Mouse (Mus musculus): ENCODE data around the gene Aff3. TPM values are rescaled to one million over a fixed set of nuclear protein-coding genes. Genes with fewer than 3 reads are reported as not detected.

Aff3 gene
- total and polyA plus RNA-seq, 2 experiments from 2014 or later, result 1.1 to 1.9 TPM

DNA sequence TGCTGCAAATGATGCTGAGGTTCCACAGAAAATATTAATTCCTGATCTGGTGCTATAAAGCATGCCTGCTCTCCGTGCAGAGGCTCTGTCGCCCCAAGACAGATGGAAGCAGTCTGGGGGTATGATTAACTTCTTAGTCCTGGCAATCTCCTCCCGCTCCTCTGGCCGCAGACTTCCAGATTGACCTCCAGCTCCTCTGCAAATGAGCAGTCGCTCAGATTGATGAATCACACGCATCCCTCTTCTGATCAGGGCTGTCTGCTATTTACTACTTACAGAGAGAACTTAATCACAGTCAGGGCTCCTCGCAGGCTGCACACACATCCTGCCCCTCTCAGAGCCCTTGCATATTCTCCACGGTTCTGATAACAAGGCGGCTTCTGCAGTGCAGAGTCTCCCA, 416.7 kb downstream of the Aff3 start:
- ATAC-seq (ENCODE audit: insufficient read depth, low read depth), result no peak
- Histone ChIP-seq H3K36me3 (replicated peaks; ENCODE audit: control insufficient read depth, insufficient read depth, low read length) (no peaks in the 10 kb centered on the region), H3K9ac (replicated peaks; ENCODE audit: low read depth, low read length) (no peak overlapping the region), H3K27me3 (ENCODE audit: control insufficient read depth, insufficient read depth, low read length) (no peaks in the 10 kb centered on the region), H3K4me2 (ENCODE audit: low read depth, low read length) (no peak overlapping the region), H3K4me3 (ENCODE audit: low read depth, low read length) (no peak overlapping the region), H3K27ac (ENCODE audit: low read depth) (no peak overlapping the region), H3K4me1 (ENCODE audit: control insufficient read depth, insufficient read depth) (no peaks in the 10 kb centered on the region), H3K9me3 (replicated peaks; ENCODE audit: control insufficient read depth, low read length) (no peaks in the 10 kb centered on the region)
- TF ChIP-seq EP300 (IDR thresholded peaks at IDR 0.05; ENCODE audit: low read depth) (no peak), CTCF (IDR thresholded peaks at IDR 0.05; ENCODE audit: low read depth) (no peak)
- DNase-seq (ENCODE audit: low spot score), result no peak
- 36% methylated on average over 9 of the region's 9 CpGs for WGBS

DNA sequence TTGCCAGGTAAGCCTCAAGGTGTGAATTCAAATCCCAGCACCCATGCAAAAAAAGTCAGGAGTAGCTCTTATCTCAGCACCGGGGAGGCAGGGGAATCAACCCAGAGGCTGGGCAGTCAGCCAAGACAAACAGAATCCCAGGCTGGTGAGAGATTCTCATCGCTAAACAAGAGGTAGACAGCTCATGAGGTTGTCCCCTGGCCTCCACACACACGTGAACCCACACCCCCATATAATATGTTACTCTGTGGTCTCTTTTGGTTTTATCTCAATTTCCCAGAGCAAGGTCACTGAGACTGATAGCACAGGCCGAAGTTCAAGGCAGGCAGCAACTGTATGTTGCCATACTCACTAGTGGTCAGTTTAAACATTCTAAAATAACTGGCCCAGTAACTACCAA, 422.2 kb downstream of the Aff3 start:
- no peak for ATAC-seq (ENCODE audit: insufficient read depth, low read depth)
- TF ChIP-seq CTCF (IDR thresholded peaks at IDR 0.05; ENCODE audit: low read depth) (no peak), EP300 (IDR thresholded peaks at IDR 0.05; ENCODE audit: low read depth) (no peak)
- Histone ChIP-seq H3K9ac (replicated peaks; ENCODE audit: low read depth, low read length) (no peak overlapping the region), H3K4me1 (ENCODE audit: control insufficient read depth, insufficient read depth) (peaks cover 11% of the 10 kb centered on the region), H3K9me3 (replicated peaks; ENCODE audit: control insufficient read depth, low read length) (no peaks in the 10 kb centered on the region), H3K4me2 (ENCODE audit: low read depth, low read length) (no peak overlapping the region), H3K36me3 (replicated peaks; ENCODE audit: control insufficient read depth, insufficient read depth, low read length) (no peaks in the 10 kb centered on the region), H3K27ac (ENCODE audit: low read depth) (no peak overlapping the region), H3K27me3 (ENCODE audit: control insufficient read depth, insufficient read depth, low read length) (no peaks in the 10 kb centered on the region), H3K4me3 (ENCODE audit: low read depth, low read length) (no peak overlapping the region)
- WGBS, result 9% methylated on average over 4 of the region's 4 CpGs
- DNase-seq (ENCODE audit: low spot score), result no peak

DNA sequence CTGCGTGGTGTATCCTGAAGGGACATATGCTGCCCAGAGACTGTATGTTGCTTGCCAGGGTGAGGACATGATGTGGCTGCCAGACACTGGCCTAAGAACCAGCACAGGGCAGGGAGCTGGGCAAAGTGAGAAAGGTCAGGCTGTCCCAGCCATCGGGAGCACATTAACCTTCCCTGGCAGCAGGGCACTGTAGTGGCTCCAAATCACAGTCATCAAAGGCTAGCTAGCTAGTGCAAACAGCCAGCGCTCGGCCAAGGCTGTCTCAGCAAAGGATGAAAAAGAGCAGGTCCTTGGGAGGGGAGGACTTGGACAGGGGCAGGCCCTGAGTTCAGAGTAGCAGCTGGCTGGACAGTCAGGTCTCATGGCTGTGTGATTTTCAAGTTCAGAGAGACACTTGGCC, 423.0 kb downstream of the Aff3 start:
- ATAC-seq (ENCODE audit: insufficient read depth, low read depth) (peak; percentile 33; the same call in 1 of the 2 replicates), DNase-seq (ENCODE audit: low spot score) (no peak)
- no peak overlapping the region for H3K4me3 ChIP-seq (ENCODE audit: low read depth, low read length)
- H3K9ac ChIP-seq (replicated peaks; ENCODE audit: low read depth, low read length), result no peak overlapping the region
- no peak overlapping the region for H3K4me2 ChIP-seq (ENCODE audit: low read depth, low read length)
- H3K4me1 ChIP-seq (ENCODE audit: control insufficient read depth, insufficient read depth), result peaks cover 11% of the 10 kb centered on the region
- H3K27me3 ChIP-seq (ENCODE audit: control insufficient read depth, insufficient read depth, low read length), result no peaks in the 10 kb centered on the region
- H3K9me3 ChIP-seq (replicated peaks; ENCODE audit: control insufficient read depth, low read length), result no peaks in the 10 kb centered on the region
- H3K27ac ChIP-seq (ENCODE audit: low read depth), result no peak overlapping the region
- H3K36me3 ChIP-seq (replicated peaks; ENCODE audit: control insufficient read depth, insufficient read depth, low read length), result no peaks in the 10 kb centered on the region
- no peak for TF ChIP-seq EP300 (IDR thresholded peaks at IDR 0.05; ENCODE audit: low read depth)
- TF ChIP-seq CTCF (IDR thresholded peaks at IDR 0.05; ENCODE audit: low read depth), result no peak
- 41% methylated on average over 4 of the region's 4 CpGs for WGBS

DNA sequence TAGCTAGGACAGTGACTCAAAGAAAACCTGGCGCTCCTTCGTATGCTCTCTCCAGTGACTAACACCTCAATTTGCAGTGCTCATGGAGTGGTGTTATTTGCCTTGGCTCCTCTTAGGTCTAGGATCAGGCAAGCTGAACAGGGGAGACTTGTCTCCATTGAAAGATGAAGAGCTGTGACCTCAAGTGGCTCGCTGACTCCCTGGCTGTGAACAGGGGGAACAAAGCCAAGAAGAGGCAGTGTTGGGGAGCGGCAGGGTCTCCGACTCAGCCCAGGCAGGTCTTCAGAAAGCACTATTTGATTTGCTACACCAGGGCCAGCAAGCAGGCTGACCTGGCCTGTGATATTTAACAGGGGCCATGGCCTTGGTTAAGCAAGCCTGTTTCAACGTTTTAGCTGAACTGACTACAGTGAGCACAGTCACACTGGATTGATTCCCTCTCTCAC, 423.5 kb downstream of the Aff3 start:
- Histone ChIP-seq H3K9ac (replicated peaks; ENCODE audit: low read depth, low read length) (no peak overlapping the region), H3K36me3 (replicated peaks; ENCODE audit: control insufficient read depth, insufficient read depth, low read length) (no peaks in the 10 kb centered on the region), H3K9me3 (replicated peaks; ENCODE audit: control insufficient read depth, low read length) (no peaks in the 10 kb centered on the region), H3K4me3 (ENCODE audit: low read depth, low read length) (no peak overlapping the region), H3K4me2 (ENCODE audit: low read depth, low read length) (no peak overlapping the region), H3K27me3 (ENCODE audit: control insufficient read depth, insufficient read depth, low read length) (no peaks in the 10 kb centered on the region), H3K4me1 (ENCODE audit: control insufficient read depth, insufficient read depth) (peaks cover 11% of the 10 kb centered on the region), H3K27ac (ENCODE audit: low read depth) (no peak overlapping the region)
- DNase-seq (ENCODE audit: low spot score) (no peak), ATAC-seq (ENCODE audit: insufficient read depth, low read depth) (no peak)
- TF ChIP-seq EP300 (IDR thresholded peaks at IDR 0.05; ENCODE audit: low read depth) (no peak), CTCF (IDR thresholded peaks at IDR 0.05; ENCODE audit: low read depth) (no peak)
- 75% methylated on average over 6 of the region's 6 CpGs for WGBS

DNA sequence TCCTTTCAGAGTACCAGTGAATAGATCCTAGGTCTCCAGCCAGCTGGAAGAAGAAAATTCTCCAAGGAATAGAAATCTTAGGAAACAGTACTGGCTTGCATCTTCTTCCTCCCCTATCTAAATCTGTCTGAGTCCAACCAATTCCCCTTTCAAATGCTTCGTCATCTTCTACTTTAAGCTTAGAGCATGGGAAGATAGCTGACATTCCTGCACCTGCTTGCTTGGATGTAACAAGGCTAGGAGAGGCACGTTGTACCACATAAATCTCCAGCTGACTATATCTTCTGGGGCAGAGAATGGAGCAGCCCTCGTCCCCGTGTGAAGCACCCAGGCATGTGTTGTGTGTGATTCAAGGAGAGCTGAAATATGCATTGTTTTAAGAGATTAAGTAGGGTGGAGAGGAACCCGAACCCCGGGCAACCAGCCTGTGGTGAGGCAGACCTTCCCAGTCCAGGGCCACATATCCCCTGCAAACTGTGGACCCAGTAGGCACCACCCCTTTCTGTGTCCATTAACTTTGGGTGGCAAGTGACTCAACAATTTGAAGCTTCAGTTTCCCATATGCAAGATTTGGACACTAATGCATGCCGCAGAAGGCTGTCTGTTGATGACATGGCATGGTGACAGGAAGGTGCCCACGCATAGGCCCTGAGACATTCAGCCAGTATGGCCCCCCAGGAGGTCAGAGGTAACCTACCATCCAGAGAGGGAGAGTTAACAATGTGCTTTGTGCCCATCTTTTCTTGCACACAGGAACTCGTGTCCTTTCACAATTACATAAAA, 424.1 kb downstream of the Aff3 start:
- TF ChIP-seq CTCF (IDR thresholded peaks at IDR 0.05; ENCODE audit: low read depth) (no peak), EP300 (IDR thresholded peaks at IDR 0.05; ENCODE audit: low read depth) (no peak)
- ATAC-seq (ENCODE audit: insufficient read depth, low read depth), result no peak
- Histone ChIP-seq H3K27me3 (ENCODE audit: control insufficient read depth, insufficient read depth, low read length) (no peaks in the 10 kb centered on the region), H3K9me3 (replicated peaks; ENCODE audit: control insufficient read depth, low read length) (no peaks in the 10 kb centered on the region), H3K36me3 (replicated peaks; ENCODE audit: control insufficient read depth, insufficient read depth, low read length) (no peaks in the 10 kb centered on the region), H3K4me2 (ENCODE audit: low read depth, low read length) (no peak overlapping the region), H3K4me3 (ENCODE audit: low read depth, low read length) (no peak overlapping the region), H3K27ac (ENCODE audit: low read depth) (no peak overlapping the region), H3K4me1 (ENCODE audit: control insufficient read depth, insufficient read depth) (peaks cover 11% of the 10 kb centered on the region), H3K9ac (replicated peaks; ENCODE audit: low read depth, low read length) (no peak overlapping the region)
- WGBS, result 73% methylated on average over 9 of the region's 9 CpGs
- DNase-seq (ENCODE audit: low spot score), result no peak

DNA sequence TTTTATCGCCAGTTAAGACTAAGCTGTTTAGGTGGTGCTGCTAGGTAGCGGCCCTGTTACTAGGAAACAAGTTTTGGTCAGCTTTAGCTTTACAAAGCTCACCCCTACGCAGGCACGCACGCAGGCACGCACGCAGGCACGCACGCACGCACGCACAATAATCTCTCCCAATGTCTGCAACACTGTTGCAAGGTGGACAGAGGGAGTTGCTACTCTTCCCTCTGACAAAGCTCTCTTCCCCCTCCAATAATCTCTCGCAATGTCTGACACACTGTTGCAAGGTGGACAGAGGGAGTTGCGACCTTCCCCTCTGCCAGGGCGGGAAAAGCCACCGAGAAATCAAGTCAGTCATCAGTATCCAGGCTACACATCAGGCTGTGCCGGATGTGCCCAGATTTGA, 425.2 kb downstream of the Aff3 start:
- Histone ChIP-seq H3K9me3 (replicated peaks; ENCODE audit: control insufficient read depth, low read length) (no peaks in the 10 kb centered on the region), H3K9ac (replicated peaks; ENCODE audit: low read depth, low read length) (no peak overlapping the region), H3K4me3 (ENCODE audit: low read depth, low read length) (no peak overlapping the region), H3K36me3 (replicated peaks; ENCODE audit: control insufficient read depth, insufficient read depth, low read length) (no peaks in the 10 kb centered on the region), H3K27ac (ENCODE audit: low read depth) (no peak overlapping the region), H3K27me3 (ENCODE audit: control insufficient read depth, insufficient read depth, low read length) (no peaks in the 10 kb centered on the region), H3K4me1 (ENCODE audit: control insufficient read depth, insufficient read depth) (peaks cover 11% of the 10 kb centered on the region), H3K4me2 (ENCODE audit: low read depth, low read length) (no peak overlapping the region)
- 88% methylated on average over 16 of the region's 16 CpGs for WGBS
- DNase-seq (ENCODE audit: low spot score) (no peak), ATAC-seq (ENCODE audit: insufficient read depth, low read depth) (no peak)
- TF ChIP-seq EP300 (IDR thresholded peaks at IDR 0.05; ENCODE audit: low read depth), result no peak

Data from heart, postnatal 0 days (tissue).